Mouse (Mus musculus) liver, postnatal 0 days (tissue): ENCODE measurements at regions not wholly inside any gene's neighbourhood (a gene's known extent, or its start where the extent isn't known, plus 50 kb on each side); places are given as distances from the start of the nearest gene placed in this dataset.

ENCODE experiments used
- CTCF ChIP-seq: sonication (generic); IDR thresholded peaks from 2 replicates; pipeline ENCODE4 v1.5.1; 2016; ENCODE audit warnings: antibody characterized with exemption, low read depth
- EP300 ChIP-seq: IDR thresholded peaks from 2 replicates; pipeline ENCODE4 v1.6.1; 2016; ENCODE audit warnings: antibody characterized with exemption, low read depth, mild to moderate bottlenecking

DNA sequence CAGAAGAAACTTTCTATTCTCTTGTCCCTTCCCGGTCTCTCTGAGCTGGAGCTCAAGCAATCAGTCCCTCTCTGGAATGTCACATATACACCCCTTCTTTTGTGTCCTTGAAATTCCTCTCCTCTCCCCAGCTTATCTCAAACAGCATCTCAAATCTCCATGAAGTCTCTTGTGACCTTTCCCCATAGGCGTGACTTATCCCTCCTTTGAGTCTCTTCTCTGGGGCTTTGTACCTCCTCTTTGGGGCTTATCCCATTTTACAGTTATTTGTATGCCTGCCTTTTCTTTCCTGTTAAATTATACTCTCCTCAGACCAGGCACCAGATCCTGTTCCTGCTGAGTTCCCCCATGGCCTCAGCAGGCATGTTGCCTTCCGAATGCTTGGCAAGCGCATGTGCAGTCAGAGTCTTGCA, 152.8 kb downstream of the Pten start:
- TF ChIP-seq CTCF (no peak), EP300 (no peak)
